Mouse (Mus musculus): ENCODE measurements at regions not wholly inside any gene's neighbourhood (a gene's known extent, or its start where the extent isn't known, plus 50 kb on each side); places are given as distances from the start of the nearest gene placed in this dataset.

DNA sequence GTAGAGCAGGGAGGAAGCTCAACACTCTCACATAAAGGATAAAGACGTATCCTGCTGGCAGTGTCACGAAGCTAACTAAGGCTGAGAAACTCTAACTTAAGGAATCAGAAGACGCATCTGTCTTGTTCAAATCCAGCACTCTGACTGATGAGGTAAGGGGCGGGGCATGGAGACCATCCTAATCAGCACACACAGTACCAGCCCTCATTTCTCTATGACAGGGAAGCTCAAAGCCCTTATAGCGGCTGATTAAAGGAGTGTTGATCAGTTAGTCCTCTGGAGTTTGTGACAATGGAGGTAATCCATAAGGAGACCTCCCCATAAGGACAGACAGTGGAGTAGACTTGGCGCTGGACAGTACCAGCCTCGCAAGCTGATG is 52.1 kb upstream of the March10 start:
- Histone ChIP-seq H3K4me3 (no peak overlapping the region), H3K4me2 (ENCODE audit: low read depth) (no peak overlapping the region), H3ac (ENCODE audit: control insufficient read depth, insufficient read length) (no peak overlapping the region), H3K79me2 (ENCODE audit: control insufficient read depth, insufficient read depth) (no peaks in the 10 kb centered on the region), H3K36me3 (ENCODE audit: control insufficient read depth, insufficient read depth) (no peaks in the 10 kb centered on the region), H3K27me3 (ENCODE audit: control insufficient read depth, insufficient read depth, insufficient read length) (no peaks in the 10 kb centered on the region)
- TF ChIP-seq REST (IDR thresholded peaks at IDR 0.05; ENCODE audit: insufficient read depth, insufficient read length) (no peak), CEBPB (IDR thresholded peaks at IDR 0.05; ENCODE audit: insufficient read depth, poor library complexity, severe bottlenecking) (no peak), MYOG (IDR thresholded peaks at IDR 0.05; ENCODE audit: control insufficient read depth in 1 of 3, insufficient read depth in 1 of 3, insufficient read length in 2 of 3, low read depth in 2 of 3) (no peak), POLR2A (IDR thresholded peaks at IDR 0.05; ENCODE audit: insufficient read length, low read depth) (no peak), SRF (IDR thresholded peaks at IDR 0.05; ENCODE audit: control insufficient read depth, insufficient read length, low read depth) (no peak), MAX (IDR thresholded peaks at IDR 0.05; ENCODE audit: low read depth) (no peak), MYOD1 (IDR thresholded peaks at IDR 0.05; ENCODE audit: control insufficient read depth in 1 of 3, insufficient read length in 2 of 3, low read depth in 2 of 3) (no peak), E2F4 (IDR thresholded peaks at IDR 0.05; ENCODE audit: insufficient read depth) (no peak), POLR2AphosphoS2 (IDR thresholded peaks at IDR 0.05; ENCODE audit: insufficient read length, low read depth) (no peak), USF1 (IDR thresholded peaks at IDR 0.05; ENCODE audit: low read depth) (no peak), TCF3 (IDR thresholded peaks at IDR 0.05; ENCODE audit: insufficient read length, low read depth) (no peak), TCF12 (IDR thresholded peaks at IDR 0.05; ENCODE audit: insufficient read depth, poor library complexity, severe bottlenecking) (no peak)

GRCm38 (mm10) chr11:105507972-105508659 is 51.6 kb upstream of the March10 start:
- Histone ChIP-seq H3K4me2 (ENCODE audit: low read depth) (no peak overlapping the region), H3K4me3 (no peak overlapping the region), H3ac (ENCODE audit: control insufficient read depth, insufficient read length) (no peak overlapping the region), H3K27me3 (ENCODE audit: control insufficient read depth, insufficient read depth, insufficient read length) (no peaks in the 10 kb centered on the region), H3K36me3 (ENCODE audit: control insufficient read depth, insufficient read depth) (no peaks in the 10 kb centered on the region), H3K79me2 (ENCODE audit: control insufficient read depth, insufficient read depth) (no peaks in the 10 kb centered on the region)
- no peak for TF ChIP-seq MYOG (IDR thresholded peaks at IDR 0.05; ENCODE audit: control insufficient read depth in 1 of 3, insufficient read depth in 1 of 3, insufficient read length in 2 of 3, low read depth in 2 of 3)
- no peak for TF ChIP-seq POLR2A (IDR thresholded peaks at IDR 0.05; ENCODE audit: insufficient read length, low read depth)
- no peak for TF ChIP-seq CEBPB (IDR thresholded peaks at IDR 0.05; ENCODE audit: insufficient read depth, poor library complexity, severe bottlenecking)
- no peak for TF ChIP-seq MYOD1 (IDR thresholded peaks at IDR 0.05; ENCODE audit: control insufficient read depth in 1 of 3, insufficient read length in 2 of 3, low read depth in 2 of 3)
- no peak for TF ChIP-seq REST (IDR thresholded peaks at IDR 0.05; ENCODE audit: insufficient read depth, insufficient read length)
- no peak for TF ChIP-seq USF1 (IDR thresholded peaks at IDR 0.05; ENCODE audit: low read depth)
- TF ChIP-seq MAX (IDR thresholded peaks at IDR 0.05; ENCODE audit: low read depth) = no peak
- TF ChIP-seq SRF (IDR thresholded peaks at IDR 0.05; ENCODE audit: control insufficient read depth, insufficient read length, low read depth) = no peak
- no peak for TF ChIP-seq TCF12 (IDR thresholded peaks at IDR 0.05; ENCODE audit: insufficient read depth, poor library complexity, severe bottlenecking)
- no peak for TF ChIP-seq E2F4 (IDR thresholded peaks at IDR 0.05; ENCODE audit: insufficient read depth)
- TF ChIP-seq POLR2AphosphoS2 (IDR thresholded peaks at IDR 0.05; ENCODE audit: insufficient read length, low read depth) = no peak
- no peak for TF ChIP-seq TCF3 (IDR thresholded peaks at IDR 0.05; ENCODE audit: insufficient read length, low read depth)

- no peaks in the 10 kb centered on the region for H3K27me3 ChIP-seq (ENCODE audit: control insufficient read depth, insufficient read depth, insufficient read length)
- TF ChIP-seq MAX (IDR thresholded peaks at IDR 0.05; ENCODE audit: low read depth) (no peak), SRF (IDR thresholded peaks at IDR 0.05; ENCODE audit: control insufficient read depth, insufficient read length, low read depth) (no peak), REST (IDR thresholded peaks at IDR 0.05; ENCODE audit: insufficient read depth, insufficient read length) (no peak), TCF12 (IDR thresholded peaks at IDR 0.05; ENCODE audit: insufficient read depth, poor library complexity, severe bottlenecking) (no peak), MYOD1 (IDR thresholded peaks at IDR 0.05; ENCODE audit: control insufficient read depth in 1 of 3, insufficient read length in 2 of 3, low read depth in 2 of 3) (no peak), POLR2A (IDR thresholded peaks at IDR 0.05; ENCODE audit: insufficient read length, low read depth) (no peak), USF1 (IDR thresholded peaks at IDR 0.05; ENCODE audit: low read depth) (no peak), CEBPB (IDR thresholded peaks at IDR 0.05; ENCODE audit: insufficient read depth, poor library complexity, severe bottlenecking) (no peak), POLR2AphosphoS2 (IDR thresholded peaks at IDR 0.05; ENCODE audit: insufficient read length, low read depth) (no peak), MYOG (IDR thresholded peaks at IDR 0.05; ENCODE audit: control insufficient read depth in 1 of 3, insufficient read depth in 1 of 3, insufficient read length in 2 of 3, low read depth in 2 of 3) (no peak), E2F4 (IDR thresholded peaks at IDR 0.05; ENCODE audit: insufficient read depth) (no peak), TCF3 (IDR thresholded peaks at IDR 0.05; ENCODE audit: insufficient read length, low read depth) (no peak)
- no peak overlapping the region for H3K4me3 ChIP-seq
- no peak overlapping the region for H3K4me2 ChIP-seq (ENCODE audit: low read depth)
- no peaks in the 10 kb centered on the region for H3K79me2 ChIP-seq (ENCODE audit: control insufficient read depth, insufficient read depth)
- H3K36me3 ChIP-seq (ENCODE audit: control insufficient read depth, insufficient read depth) = no peaks in the 10 kb centered on the region
- H3ac ChIP-seq (ENCODE audit: control insufficient read depth, insufficient read length) = no peak overlapping the region
Measured at GRCm38 (mm10) chr11:105507332-105507971, 50.9 kb upstream of the March10 start.

Data from myocyte (in vitro differentiated cells).